Mouse (Mus musculus) heart, postnatal 4 days (tissue): ENCODE results near the gene Mrpl38. TPM values are rescaled to one million over a fixed set of nuclear protein-coding genes. Genes with fewer than 3 reads are reported as not detected.

Experiments
- DNase-seq: peaks from one replicate; pipeline ENCODE4 v3.0.0; 2021
- total RNA-seq, 2 experiments: library from RNA; stranded (reverse); gene quantifications; 2 replicates each; pipeline ENCODE4 v1.2.3; 2021

Gene Mrpl38
- total RNA-seq, 2 experiments from 2014 or later = 52.5 to 55.3 TPM

GRCm38 (mm10) chr11:116091591-116091990, 47.1 kb downstream of the Mrpl38 start:
- no peak for DNase-seq

- no peak for DNase-seq
These were observed 49.1 kb downstream of the Mrpl38 start for GRCm38 (mm10) chr11:116089545-116089944.

- DNase-seq = no peak
These were observed 49.8 kb downstream of the Mrpl38 start for GRCm38 (mm10) chr11:116088741-116089394.

DNA sequence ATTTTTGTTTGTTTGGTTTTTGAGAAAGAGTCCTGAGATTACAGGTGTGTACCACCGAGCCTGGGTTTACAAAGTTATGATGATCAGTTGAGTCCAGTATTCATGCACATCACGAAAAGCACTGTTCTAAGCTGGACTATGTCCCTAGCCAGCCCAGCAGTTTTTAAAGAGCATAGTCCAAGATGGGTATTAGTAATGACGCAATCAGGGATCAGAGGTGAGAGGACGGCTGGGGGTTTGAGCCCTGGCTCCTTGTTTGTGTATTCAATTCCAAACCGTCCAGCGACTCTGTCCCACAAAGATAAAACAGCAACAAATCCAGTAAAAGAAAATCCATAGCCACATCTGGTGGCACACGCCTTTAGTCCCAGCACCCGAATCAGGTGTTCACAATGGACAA, 50.5 kb downstream of the Mrpl38 start:
- DNase-seq = no peak

DNA sequence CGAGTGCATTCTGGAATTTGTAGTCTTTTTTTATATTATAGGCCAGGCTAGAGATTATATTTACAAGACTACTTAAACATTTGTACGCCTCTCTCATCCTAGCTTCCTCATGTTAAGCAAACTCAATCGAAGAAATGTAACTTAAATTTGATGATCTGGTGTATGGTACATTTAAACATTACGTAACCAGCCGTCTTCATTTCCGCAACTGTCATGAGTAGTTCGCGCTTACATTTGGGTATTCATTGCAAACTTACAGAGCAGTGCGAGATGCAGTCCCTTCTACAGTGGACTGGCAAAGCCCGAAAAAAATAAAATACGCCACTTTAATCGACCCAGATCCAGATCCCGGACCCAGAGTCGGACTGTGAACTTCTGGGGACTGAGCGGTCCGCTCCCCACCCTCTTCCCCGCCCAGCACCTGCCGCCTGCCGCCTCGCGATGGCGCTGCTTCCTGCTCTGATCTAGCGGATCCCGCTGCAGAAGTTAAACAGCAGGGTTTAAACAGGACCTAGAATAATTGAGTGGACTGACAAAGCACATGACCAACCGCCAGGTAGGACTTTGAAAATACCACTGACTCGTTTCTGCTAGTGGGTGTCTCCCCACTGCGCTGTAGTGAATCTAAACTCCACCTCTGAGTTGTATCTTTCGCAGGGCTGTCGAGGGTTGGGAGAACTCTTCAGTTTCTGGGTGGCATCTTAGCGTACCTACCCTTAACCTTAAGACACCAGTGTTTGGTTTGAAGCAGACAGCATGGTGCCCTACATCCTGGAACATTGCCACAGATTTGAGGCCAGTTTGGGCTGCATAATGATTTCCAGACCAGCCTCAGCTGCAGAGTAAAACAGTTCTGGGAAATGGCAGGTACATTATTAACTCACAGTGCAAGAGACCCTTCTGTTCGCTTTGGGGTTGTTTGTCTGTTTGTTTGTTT, 51.2 kb downstream of the Mrpl38 start:
- peak; percentile 94 for DNase-seq

DNA sequence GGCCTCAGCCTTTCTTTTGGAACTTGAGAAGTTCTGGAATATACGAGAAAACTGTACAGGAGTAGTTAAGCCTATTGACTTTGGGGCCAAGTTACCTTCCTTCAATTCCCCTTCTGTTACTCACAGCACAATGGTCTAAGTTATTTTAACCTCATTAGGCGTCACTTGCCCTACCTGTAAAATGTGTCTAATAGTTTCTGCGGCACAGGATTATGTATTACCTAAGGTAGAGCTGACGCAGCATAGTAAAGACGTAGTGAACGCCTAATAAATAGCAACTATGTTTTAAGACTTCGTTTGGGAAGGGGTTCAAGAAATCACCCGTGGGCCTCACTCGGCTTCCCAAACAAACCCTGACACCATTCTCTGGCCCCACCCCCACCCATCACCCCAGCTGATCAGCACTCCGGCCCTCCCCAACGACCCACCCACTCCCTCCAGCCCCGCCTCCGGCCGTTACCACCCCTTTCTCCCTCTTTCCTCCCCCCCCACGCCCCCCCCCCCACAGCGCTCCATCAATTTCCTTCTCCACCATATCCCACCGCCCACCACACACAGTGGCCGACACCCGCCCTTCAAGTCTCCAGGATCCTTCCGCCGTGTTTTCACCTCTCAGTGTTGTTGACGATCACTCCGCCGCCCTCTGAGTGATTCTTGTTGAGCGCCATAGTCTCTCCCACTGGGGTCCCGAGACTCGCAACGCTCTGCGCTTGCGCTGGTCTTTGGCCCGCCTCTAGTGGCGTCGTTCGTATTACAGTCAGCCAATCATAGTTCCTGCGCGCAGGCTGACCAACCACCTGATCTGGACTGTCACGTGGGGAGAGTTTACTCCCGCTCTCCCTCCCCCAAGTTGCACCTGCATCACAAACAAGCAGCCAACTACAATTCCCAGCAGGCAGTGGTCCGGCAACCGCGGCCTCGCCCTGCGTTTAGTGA, 52.1 kb downstream of the Mrpl38 start, which contains the start of gene Wbp2:
Wbp2 (minus strand) TSS at position 738 of the 936 bp plus-strand sequence.
- DNase-seq = peak; percentile 98

- no peak for DNase-seq
These were observed 54.5 kb downstream of the Mrpl38 start for GRCm38 (mm10) chr11:116084166-116084565.

- no peak for DNase-seq
These were observed 55.5 kb downstream of the Mrpl38 start for GRCm38 (mm10) chr11:116083096-116083672.

Other genes with a start within 250 kb of the Mrpl38 start
- gene Smim5, start 238.9 kb downstream of the Mrpl38 start, total RNA-seq = 10 to 100 TPM; 28.7 to 29.9 TPM
- under 1 TPM in 1 of 2 experiments, not detected in 1; 0.27 TPM for gene Smim6, start 226.9 kb downstream of the Mrpl38 start, total RNA-seq
- gene Sap30bp, start 205.6 kb downstream of the Mrpl38 start, total RNA-seq = 10 to 100 TPM; 25.7 to 29.0 TPM
- gene Recql5, start 205.4 kb downstream of the Mrpl38 start, total RNA-seq = 1 to 10 TPM; 8.0 to 10.0 TPM
- 1 to 10 TPM; 5.0 to 5.4 TPM for gene Itgb4, start 164.2 kb downstream of the Mrpl38 start, total RNA-seq
- gene Galk1, start 126.1 kb downstream of the Mrpl38 start, total RNA-seq = 10 to 100 TPM; 52.9 to 54.3 TPM
- gene H3f3b, start 110.9 kb downstream of the Mrpl38 start, total RNA-seq = 100 to 1,000 TPM; 466 to 502 TPM
- 10 to 100 TPM; 22.3 to 25.0 TPM for gene Unk, start 108.5 kb downstream of the Mrpl38 start, total RNA-seq
- under 1 TPM; 0.88 to 0.95 TPM for gene Unc13d, start 60.9 kb downstream of the Mrpl38 start, total RNA-seq
- gene Wbp2, start 51.9 kb downstream of the Mrpl38 start, total RNA-seq = 100 to 1,000 TPM; 107 TPM
- 10 to 100 TPM; 47.1 to 50.9 TPM for gene Trim47, start 11.7 kb downstream of the Mrpl38 start, total RNA-seq
- 1 to 10 TPM; 4.3 to 4.8 TPM for gene Trim65, start 7.7 kb downstream of the Mrpl38 start, total RNA-seq
- gene Fbf1, start 29.3 kb upstream of the Mrpl38 start, total RNA-seq = 10 to 100 TPM; 20.2 to 21.5 TPM
- 10 to 100 TPM; 32.7 to 39.6 TPM for gene Ten1, start 60.0 kb upstream of the Mrpl38 start, total RNA-seq
- gene Acox1, start 60.2 kb upstream of the Mrpl38 start, total RNA-seq = 10 to 100 TPM; 70.3 to 73.3 TPM
- gene Evpl, start 99.2 kb upstream of the Mrpl38 start, total RNA-seq = 1 to 10 TPM; 1.2 to 1.6 TPM
- 10 to 100 TPM; 60.5 to 61.7 TPM for gene Srp68, start 135.3 kb upstream of the Mrpl38 start, total RNA-seq
- not detected for gene Galr2, start 142.1 kb upstream of the Mrpl38 start, total RNA-seq
- gene Exoc7, start 168.4 kb upstream of the Mrpl38 start, total RNA-seq = 10 to 100 TPM; 54.0 to 62.6 TPM
- under 1 TPM in 1 of 2 experiments, not detected in 1; 0.23 TPM for gene Foxj1, start 196.5 kb upstream of the Mrpl38 start, total RNA-seq